Mouse (Mus musculus) left cerebral cortex, postnatal 25 days (tissue): Measurements from ENCODE around the gene Akt2. TPM values are rescaled to one million over a fixed set of nuclear protein-coding genes. Genes with fewer than 3 reads are reported as not detected.

Experiments
- DNase-seq, 2 experiments: peaks; one replicate each; pipeline ENCODE4 v3.0.0; 2022; ENCODE audit warnings: low spot score in 2 of 2, mixed read lengths in 1 of 2
- intact Hi-C: fragments of 180-260 bp; cut with DNase I; formaldehyde crosslinking; loops from one replicate; pipeline ENCODE4 v1.15.1; 2025
- total RNA-seq, 2 experiments: library from RNA; stranded (reverse); gene quantifications; 2 replicates each; pipeline ENCODE4 v1.2.3; 2021

The Akt2 gene
- total RNA-seq, result 100 to 1,000 TPM; 123 to 139 TPM

- intact Hi-C loops, result loop anchor here (1.0 to 2.0 kb wide), 2 partner anchors 10 to 63 kb away; no protein-coding TSS in a partner anchor
- peak; percentile 92 to 98 for DNase-seq
Measured at GRCm38 (mm10) chr7:27591266-27592216, at the start of gene Akt2. Gene Akt2 (plus strand): TSS chr7:27591552.

GRCm38 (mm10) chr7:27541922-27542321 lies 49.4 kb upstream of the Akt2 start:
- intact Hi-C loops, result loop anchor here (1.0 kb wide), 1 partner anchor 112 kb away; no protein-coding TSS in a partner anchor
- no peak for DNase-seq

GRCm38 (mm10) chr7:27542392-27543033 lies 48.8 kb upstream of the Akt2 start:
- intact Hi-C loops, result loop anchor here (1.0 kb wide), 1 partner anchor 112 kb away; no protein-coding TSS in a partner anchor

GRCm38 (mm10) chr7:27543065-27543464 lies 48.3 kb upstream of the Akt2 start:
- intact Hi-C loops, result no loop called here
- peak in 1 of 2 experiments; percentile 80 for DNase-seq

More at GRCm38 (mm10) chr7:27542392-27543033, 48.8 kb upstream of the Akt2 start:
- peak; percentile 90 to 97 for DNase-seq

GRCm38 (mm10) chr7:27543851-27544250 lies 47.5 kb upstream of the Akt2 start:
- no peak for DNase-seq
- intact Hi-C loops, result no loop called here

- DNase-seq, result no peak
- intact Hi-C loops, result no loop called here
Measured at GRCm38 (mm10) chr7:27544675-27545370, 46.5 kb upstream of the Akt2 start.

GRCm38 (mm10) chr7:27549597-27549996 lies 41.8 kb upstream of the Akt2 start:
- intact Hi-C loops, result no loop called here
- no peak for DNase-seq

GRCm38 (mm10) chr7:27552070-27552469 lies 39.3 kb upstream of the Akt2 start:
- intact Hi-C loops, result no loop called here
- no peak for DNase-seq

- intact Hi-C loops, result no loop called here
- peak; percentile 97 to 99 for DNase-seq
Measured at GRCm38 (mm10) chr7:27552931-27553513, 38.3 kb upstream of the Akt2 start, which contains the start of the genes Pld3 and 2310022A10Rik. Gene Pld3 (minus strand): TSS chr7:27553218. Gene 2310022A10Rik (plus strand): TSS chr7:27553233.

GRCm38 (mm10) chr7:27560291-27560887 lies 31.0 kb upstream of the Akt2 start:
- intact Hi-C loops, result no loop called here
- DNase-seq, result no peak

GRCm38 (mm10) chr7:27560978-27561377 lies 30.4 kb upstream of the Akt2 start:
- intact Hi-C loops, result no loop called here
- DNase-seq, result no peak

GRCm38 (mm10) chr7:27569580-27570224 lies 21.6 kb upstream of the Akt2 start:
- intact Hi-C loops, result no loop called here
- DNase-seq, result no peak

GRCm38 (mm10) chr7:27572133-27572532 lies 19.2 kb upstream of the Akt2 start:
- DNase-seq, result no peak
- intact Hi-C loops, result no loop called here

GRCm38 (mm10) chr7:27574124-27574880 lies 17.1 kb upstream of the Akt2 start:
- intact Hi-C loops, result no loop called here
- peak in 1 of 2 experiments; percentile 24 for DNase-seq

- intact Hi-C loops, result no loop called here
- DNase-seq, result no peak
Measured at GRCm38 (mm10) chr7:27576914-27577313, 14.4 kb upstream of the Akt2 start.

- DNase-seq, result no peak
- intact Hi-C loops, result no loop called here
Measured at GRCm38 (mm10) chr7:27577589-27577988, 13.8 kb upstream of the Akt2 start.

- intact Hi-C loops, result no loop called here
- no peak for DNase-seq
Measured at GRCm38 (mm10) chr7:27578465-27578864, 12.9 kb upstream of the Akt2 start.
